Mouse (Mus musculus): ENCODE results near the gene Psma6.

GRCm38 (mm10) chr12:55360929-55361328 lies 23.1 kb upstream of the Psma6 start:
- TF ChIP-seq EP300 (IDR thresholded peaks at IDR 0.05; ENCODE audit: low read depth) (no peak), CTCF (IDR thresholded peaks at IDR 0.05; ENCODE audit: low read depth) (no peak)

Measured in liver, postnatal 0 days (tissue).